Mouse (Mus musculus): Measurements from ENCODE around the gene Cd300lb. TPM values are rescaled to one million over a fixed set of nuclear protein-coding genes. Genes with fewer than 3 reads are reported as not detected.

Gene Cd300lb
- 0.17 TPM in 2 replicates for polyA plus RNA-seq (2015; fragmentation: Nextera tagmentation; extraction: Ambion mirVana)

GRCm38 (mm10) chr11:114934144-114934543 lies at the start of gene Cd300lb:
Gene Cd300lb, minus strand, starts transcription at chr11:114934386.

GRCm38 (mm10) chr11:114968752-114969207 lies 34.6 kb upstream of the Cd300lb start, which contains the start of gene Cd300c:
Gene Cd300c, minus strand, starts transcription at chr11:114969157.

GRCm38 (mm10) chr11:114889991-114890518 lies 44.1 kb downstream of the Cd300lb start, which contains the start of gene Cd300a:
Gene Cd300a, plus strand, starts transcription at chr11:114890041.

Other genes starting within 250 kb of the Cd300lb start
- 2.7 and 2.8 TPM in 2 replicates for gene Dnaic2, start 207.0 kb downstream of the Cd300lb start, polyA plus RNA-seq (2015; fragmentation: Nextera tagmentation; extraction: Ambion mirVana)
- gene Kif19a, start 169.0 kb downstream of the Cd300lb start, polyA plus RNA-seq (2015; fragmentation: Nextera tagmentation; extraction: Ambion mirVana), result 2.7 and 3.0 TPM in 2 replicates
- gene Btbd17, start 138.4 kb downstream of the Cd300lb start, polyA plus RNA-seq (2015; fragmentation: Nextera tagmentation; extraction: Ambion mirVana), result 37.4 and 38.0 TPM in 2 replicates
- gene Gpr142, start 135.5 kb downstream of the Cd300lb start, polyA plus RNA-seq (2015; fragmentation: Nextera tagmentation; extraction: Ambion mirVana), result not detected in 2 replicates
- 5.5 TPM in 2 replicates for gene Gprc5c, start 83.2 kb downstream of the Cd300lb start, polyA plus RNA-seq (2015; fragmentation: Nextera tagmentation; extraction: Ambion mirVana)
- 1.2 and 1.4 TPM in 2 replicates for gene Cd300a, start 44.3 kb downstream of the Cd300lb start, polyA plus RNA-seq (2015; fragmentation: Nextera tagmentation; extraction: Ambion mirVana)
- gene Cd300c, start 34.8 kb upstream of the Cd300lb start, polyA plus RNA-seq (2015; fragmentation: Nextera tagmentation; extraction: Ambion mirVana), result not detected in 2 replicates
- 0.25 and 0.28 TPM in 2 replicates for gene Cd300ld, start 55.5 kb upstream of the Cd300lb start, polyA plus RNA-seq (2015; fragmentation: Nextera tagmentation; extraction: Ambion mirVana)
- gene Cd300c2, start 67.5 kb upstream of the Cd300lb start, polyA plus RNA-seq (2015; fragmentation: Nextera tagmentation; extraction: Ambion mirVana), result 2.8 and 3.6 TPM in 2 replicates
- not detected in 2 replicates for gene Cd300ld2, start 81.8 kb upstream of the Cd300lb start, polyA plus RNA-seq (2015; fragmentation: Nextera tagmentation; extraction: Ambion mirVana)
- gene Cd300ld4, start 92.6 kb upstream of the Cd300lb start, polyA plus RNA-seq (2015; fragmentation: Nextera tagmentation; extraction: Ambion mirVana), result not detected in 2 replicates
- not detected in 2 replicates for gene Cd300ld5, start 103.4 kb upstream of the Cd300lb start, polyA plus RNA-seq (2015; fragmentation: Nextera tagmentation; extraction: Ambion mirVana)
- not detected in 2 replicates for gene Cd300ld3, start 114.0 kb upstream of the Cd300lb start, polyA plus RNA-seq (2015; fragmentation: Nextera tagmentation; extraction: Ambion mirVana)
- gene Cd300e, start 127.8 kb upstream of the Cd300lb start, polyA plus RNA-seq (2015; fragmentation: Nextera tagmentation; extraction: Ambion mirVana), result 0.09 TPM in 1 of 2 replicates, not detected in the other
- gene Rab37, start 157.0 kb upstream of the Cd300lb start, polyA plus RNA-seq (2015; fragmentation: Nextera tagmentation; extraction: Ambion mirVana), result 0.85 and 1.1 TPM in 2 replicates
- gene Cd300lf, start 199.6 kb upstream of the Cd300lb start, polyA plus RNA-seq (2015; fragmentation: Nextera tagmentation; extraction: Ambion mirVana), result 0.22 and 0.37 TPM in 2 replicates
- gene Slc9a3r1, start 229.0 kb upstream of the Cd300lb start, polyA plus RNA-seq (2015; fragmentation: Nextera tagmentation; extraction: Ambion mirVana), result 73.8 and 75.1 TPM in 2 replicates

All from neural tube, postnatal 0 days (tissue).